Mouse (Mus musculus): ENCODE measurements around the gene Herc2. TPM values are rescaled to one million over a fixed set of nuclear protein-coding genes. Genes with fewer than 3 reads are reported as not detected.

Herc2 gene
- total and polyA plus RNA-seq, 3 experiments = 4.0 to 51.5 (median 39.1) TPM

GRCm38 (mm10) chr7:56121425-56121824 lies 71.4 kb downstream of the Herc2 start:
- Histone ChIP-seq H3K27me3 (ENCODE audit: insufficient read depth, low read length) (no peaks in the 10 kb centered on the region), H3K36me3 (replicated peaks) (peaks cover 45% of the 10 kb centered on the region), H3K4me3 (ENCODE audit: low read depth, low read length) (no peak overlapping the region), H3K4me1 (ENCODE audit: insufficient read depth, low read depth, low read length) (no peaks in the 10 kb centered on the region), H3K9me3 (replicated peaks) (no peaks in the 10 kb centered on the region)
- no peak for TF ChIP-seq GATA2 (IDR thresholded peaks at IDR 0.05; ENCODE audit: borderline replicate concordance, low read depth, low read length)
- TF ChIP-seq POLR2AphosphoS5 (IDR thresholded peaks at IDR 0.05; ENCODE audit: insufficient replicate concordance, low read depth, low read length) = no peak
- no peak for TF ChIP-seq TAL1 (conservative IDR thresholded peaks at IDR 0.05; ENCODE audit: low read depth, low read length)
- TF ChIP-seq CTCF (IDR thresholded peaks at IDR 0.05; ENCODE audit: low read depth, low read length) = no peak
- TF ChIP-seq GATA1 (IDR thresholded peaks at IDR 0.05; ENCODE audit: borderline replicate concordance, low read length) = no peak
- DNase-seq (ENCODE audit: low spot score) (no peak), ATAC-seq (ENCODE audit: extremely low read depth, insufficient number of reproducible peaks, low FRiP score, poor library complexity, severe bottlenecking) (no peak)

GRCm38 (mm10) chr7:56128080-56128479 lies 78.1 kb downstream of the Herc2 start:
- peaks cover 52% of the 10 kb centered on the region for H3K36me3 ChIP-seq (replicated peaks)
- no peaks in the 10 kb centered on the region for H3K9me3 ChIP-seq (replicated peaks)
- no peak for DNase-seq (ENCODE audit: low spot score)
- no peaks in the 10 kb centered on the region; the same call in 1 of the 2 replicates for H3K4me1 ChIP-seq (ENCODE audit: insufficient read depth, low read depth, low read length)
- H3K4me3 ChIP-seq (ENCODE audit: low read depth, low read length) = no peak overlapping the region
- H3K27me3 ChIP-seq (ENCODE audit: insufficient read depth, low read length) = no peaks in the 10 kb centered on the region
- TF ChIP-seq POLR2AphosphoS5 (IDR thresholded peaks at IDR 0.05; ENCODE audit: insufficient replicate concordance, low read depth, low read length) (no peak), TAL1 (conservative IDR thresholded peaks at IDR 0.05; ENCODE audit: low read depth, low read length) (no peak), CTCF (IDR thresholded peaks at IDR 0.05; ENCODE audit: low read depth, low read length) (no peak), GATA2 (IDR thresholded peaks at IDR 0.05; ENCODE audit: borderline replicate concordance, low read depth, low read length) (no peak), GATA1 (IDR thresholded peaks at IDR 0.05; ENCODE audit: borderline replicate concordance, low read length) (no peak)
- no peak for ATAC-seq (ENCODE audit: extremely low read depth, insufficient number of reproducible peaks, low FRiP score, poor library complexity, severe bottlenecking)

DNA sequence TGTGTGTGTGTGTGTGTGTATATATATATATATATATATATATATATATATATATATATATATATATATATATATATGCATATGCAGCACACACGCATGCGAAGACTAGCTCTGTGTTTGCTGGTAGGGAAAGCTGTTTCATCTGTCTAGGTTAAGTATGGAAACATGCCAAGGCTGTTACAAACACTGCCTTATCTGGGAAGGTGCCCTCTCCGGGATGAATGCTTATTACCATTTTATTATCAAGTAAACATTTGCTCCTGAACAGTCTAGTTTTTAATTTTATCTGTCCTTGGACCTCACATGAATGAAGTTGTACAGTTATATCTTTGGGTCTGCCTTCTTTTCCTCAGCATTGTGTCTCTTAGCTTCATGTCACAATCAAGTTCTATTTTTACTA lies 79.6 kb downstream of the Herc2 start:
- ATAC-seq (ENCODE audit: extremely low read depth, insufficient number of reproducible peaks, low FRiP score, poor library complexity, severe bottlenecking) = no peak
- no peak for DNase-seq (ENCODE audit: low spot score)
- no peak for TF ChIP-seq CTCF (IDR thresholded peaks at IDR 0.05; ENCODE audit: low read depth, low read length)
- no peak for TF ChIP-seq GATA2 (IDR thresholded peaks at IDR 0.05; ENCODE audit: borderline replicate concordance, low read depth, low read length)
- no peak for TF ChIP-seq TAL1 (conservative IDR thresholded peaks at IDR 0.05; ENCODE audit: low read depth, low read length)
- no peak for TF ChIP-seq POLR2AphosphoS5 (IDR thresholded peaks at IDR 0.05; ENCODE audit: insufficient replicate concordance, low read depth, low read length)
- TF ChIP-seq GATA1 (IDR thresholded peaks at IDR 0.05; ENCODE audit: borderline replicate concordance, low read length) = no peak

DNA sequence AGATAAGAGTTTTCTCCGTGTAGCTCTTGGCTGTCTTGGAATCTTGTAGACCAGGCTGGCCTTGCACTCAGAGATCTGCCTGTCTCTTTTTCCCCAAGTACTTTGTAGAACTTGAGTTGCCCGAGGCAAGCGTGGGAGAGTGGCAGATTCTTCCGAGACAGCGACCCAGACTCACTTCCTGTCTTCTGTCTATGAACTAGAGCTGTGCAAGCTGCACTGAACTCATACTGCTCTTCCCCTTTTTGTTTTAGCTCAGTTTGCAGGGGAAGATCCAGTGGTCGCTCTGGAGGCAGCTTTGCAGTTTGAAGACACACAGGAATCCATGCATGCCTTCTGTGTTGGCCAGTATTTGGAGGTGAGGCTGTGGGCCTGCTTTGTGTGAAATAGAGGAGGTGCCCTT lies 81.6 kb downstream of the Herc2 start:
- H3K4me3 ChIP-seq (ENCODE audit: low read depth, low read length) = no peak overlapping the region
- ATAC-seq (ENCODE audit: extremely low read depth, insufficient number of reproducible peaks, low FRiP score, poor library complexity, severe bottlenecking) = no peak
- no peak for DNase-seq (ENCODE audit: low spot score)
- TF ChIP-seq GATA2 (IDR thresholded peaks at IDR 0.05; ENCODE audit: borderline replicate concordance, low read depth, low read length) (no peak), TAL1 (conservative IDR thresholded peaks at IDR 0.05; ENCODE audit: low read depth, low read length) (no peak)
- H3K36me3 ChIP-seq (replicated peaks) = peaks cover 62% of the 10 kb centered on the region
- no peaks in the 10 kb centered on the region; the same call in 1 of the 2 replicates for H3K4me1 ChIP-seq (ENCODE audit: insufficient read depth, low read depth, low read length)
- no peaks in the 10 kb centered on the region for H3K9me3 ChIP-seq (replicated peaks)
- H3K27me3 ChIP-seq (ENCODE audit: insufficient read depth, low read length) = no peaks in the 10 kb centered on the region

More for the DNA sequence above, 79.6 kb downstream of the Herc2 start:
- Histone ChIP-seq H3K4me1 (ENCODE audit: insufficient read depth, low read depth, low read length) (no peaks in the 10 kb centered on the region; the same call in 1 of the 2 replicates), H3K9me3 (replicated peaks) (no peaks in the 10 kb centered on the region), H3K4me3 (ENCODE audit: low read depth, low read length) (no peak overlapping the region), H3K36me3 (replicated peaks) (peaks cover 58% of the 10 kb centered on the region), H3K27me3 (ENCODE audit: insufficient read depth, low read length) (no peaks in the 10 kb centered on the region)

DNA sequence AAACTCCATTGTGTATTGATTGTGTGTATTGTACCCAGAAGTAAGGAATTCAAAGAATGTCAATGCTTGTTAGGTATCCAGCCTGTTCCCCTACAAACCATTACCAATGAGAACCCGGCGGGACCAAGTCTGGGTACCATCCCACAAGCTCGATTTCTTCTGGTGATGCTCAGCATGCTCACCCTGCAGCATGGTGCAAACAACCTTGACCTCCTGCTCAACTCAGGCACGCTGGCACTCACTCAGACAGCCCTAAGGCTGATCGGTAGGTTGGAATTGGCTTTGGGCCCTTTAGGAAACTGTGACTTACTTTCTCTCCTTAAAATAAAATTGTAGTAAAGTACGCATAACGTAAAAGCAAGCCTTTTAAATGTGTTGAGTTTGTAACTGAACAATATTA lies 88.7 kb downstream of the Herc2 start:
- Histone ChIP-seq H3K9me3 (replicated peaks) (no peaks in the 10 kb centered on the region), H3K4me3 (ENCODE audit: low read depth, low read length) (no peak overlapping the region), H3K36me3 (replicated peaks) (peaks cover 62% of the 10 kb centered on the region), H3K27me3 (ENCODE audit: insufficient read depth, low read length) (no peaks in the 10 kb centered on the region), H3K4me1 (ENCODE audit: insufficient read depth, low read depth, low read length) (no peaks in the 10 kb centered on the region)
- ATAC-seq (ENCODE audit: extremely low read depth, insufficient number of reproducible peaks, low FRiP score, poor library complexity, severe bottlenecking) (no peak), DNase-seq (ENCODE audit: low spot score) (no peak)
- TF ChIP-seq TAL1 (conservative IDR thresholded peaks at IDR 0.05; ENCODE audit: low read depth, low read length) (no peak), GATA2 (IDR thresholded peaks at IDR 0.05; ENCODE audit: borderline replicate concordance, low read depth, low read length) (no peak), POLR2AphosphoS5 (IDR thresholded peaks at IDR 0.05; ENCODE audit: insufficient replicate concordance, low read depth, low read length) (no peak), CTCF (IDR thresholded peaks at IDR 0.05; ENCODE audit: low read depth, low read length) (no peak), GATA1 (IDR thresholded peaks at IDR 0.05; ENCODE audit: borderline replicate concordance, low read length) (no peak)

- ATAC-seq (ENCODE audit: extremely low read depth, insufficient number of reproducible peaks, low FRiP score, poor library complexity, severe bottlenecking) = no peak
- Histone ChIP-seq H3K36me3 (replicated peaks) (peaks cover 72% of the 10 kb centered on the region), H3K9me3 (replicated peaks) (no peaks in the 10 kb centered on the region), H3K4me1 (ENCODE audit: insufficient read depth, low read depth, low read length) (peaks cover 5% of the 10 kb centered on the region; the same call in 1 of the 2 replicates), H3K27me3 (ENCODE audit: insufficient read depth, low read length) (no peaks in the 10 kb centered on the region), H3K4me3 (ENCODE audit: low read depth, low read length) (no peak overlapping the region)
- TF ChIP-seq GATA2 (IDR thresholded peaks at IDR 0.05; ENCODE audit: borderline replicate concordance, low read depth, low read length) (no peak), CTCF (IDR thresholded peaks at IDR 0.05; ENCODE audit: low read depth, low read length) (no peak), TAL1 (conservative IDR thresholded peaks at IDR 0.05; ENCODE audit: low read depth, low read length) (no peak), GATA1 (IDR thresholded peaks at IDR 0.05; ENCODE audit: borderline replicate concordance, low read length) (no peak), POLR2AphosphoS5 (IDR thresholded peaks at IDR 0.05; ENCODE audit: insufficient replicate concordance, low read depth, low read length) (no peak)
- no peak for DNase-seq (ENCODE audit: low spot score)
These were observed 96.4 kb downstream of the Herc2 start for GRCm38 (mm10) chr7:56146424-56146823.
